Mouse (Mus musculus) stomach, postnatal 0 days (tissue): ENCODE results near the gene Larp4.

Experiments
- CTCF ChIP-seq: IDR thresholded peaks from 2 replicates; pipeline ENCODE4 v1.5.1; 2016; ENCODE audit warnings: antibody characterized with exemption, low read depth, mild to moderate bottlenecking, moderate library complexity
- EP300 ChIP-seq: optimal IDR thresholded peaks from 2 replicates; pipeline ENCODE3; 2016; ENCODE audit warnings: antibody characterized with exemption

- TF ChIP-seq EP300 (no peak), CTCF (no peak)
Observed at GRCm38 (mm10) chr15:99966961-99967360, 2.9 kb upstream of the Larp4 start, which contains the start of gene Fam186a.
